Mouse (Mus musculus) large intestine, adult 2 months (tissue): Measurements from ENCODE around the gene Abl2. TPM values are rescaled to one million over a fixed set of nuclear protein-coding genes. Genes with fewer than 3 reads are reported as not detected.

ENCODE experiments used
- DNase-seq: peaks from one replicate; pipeline ENCODE4 v3.0.0-alpha.2; 2012; ENCODE audit warnings: low read depth, low spot score
- WGBS: fragments of 180-500 bp; shearing (Covaris S2); methylation state at CpG from one replicate; pipeline ENCODE4 v1.1.7; 2018; 5-methylcytosine and 5-hydroxymethylcytosine counted together
- polyA plus RNA-seq: library from polyadenylated mRNA; depleted of rRNA; stranded (reverse); fragments of >200 nt; gene quantifications from 2 replicates; pipeline ENCODE4 v1.2.3, GENCODE M21; 2012

The Abl2 gene
- polyA plus RNA-seq, 1 experiment, result 1.9 TPM

- 29% methylated on average over 1 of the region's 1 CpGs for WGBS
- no peak for DNase-seq
Observed at GRCm38 (mm10) chr1:156624231-156624630, 65.6 kb downstream of the Abl2 start.

- WGBS, result 73% methylated on average over 4 of the region's 4 CpGs
- no peak for DNase-seq
Observed at GRCm38 (mm10) chr1:156626729-156627128, 68.1 kb downstream of the Abl2 start.

DNA sequence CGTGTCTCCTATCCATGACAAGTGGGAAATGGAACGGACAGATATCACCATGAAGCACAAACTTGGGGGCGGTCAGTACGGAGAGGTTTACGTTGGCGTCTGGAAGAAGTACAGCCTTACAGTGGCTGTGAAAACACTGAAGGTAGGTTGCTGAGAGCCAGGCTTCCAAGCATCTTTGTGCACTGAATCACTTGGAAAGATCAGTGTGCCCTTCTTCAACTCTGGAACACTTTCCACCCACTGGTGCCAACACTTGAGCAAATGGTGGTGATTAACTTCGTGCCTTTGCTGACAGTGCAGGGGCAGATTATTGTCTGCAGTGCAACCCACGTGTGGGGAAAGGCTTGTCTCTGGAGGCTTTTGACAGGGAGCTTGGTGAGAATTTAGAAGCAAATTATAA lies 71.4 kb downstream of the Abl2 start:
- WGBS, result 92% methylated on average over 8 of the region's 8 CpGs
- no peak for DNase-seq

GRCm38 (mm10) chr1:156630965-156631364 lies 72.4 kb downstream of the Abl2 start:
- no peak for DNase-seq

GRCm38 (mm10) chr1:156633095-156633494 lies 74.5 kb downstream of the Abl2 start:
- WGBS, result 69% methylated on average over 10 of the region's 10 CpGs

DNA sequence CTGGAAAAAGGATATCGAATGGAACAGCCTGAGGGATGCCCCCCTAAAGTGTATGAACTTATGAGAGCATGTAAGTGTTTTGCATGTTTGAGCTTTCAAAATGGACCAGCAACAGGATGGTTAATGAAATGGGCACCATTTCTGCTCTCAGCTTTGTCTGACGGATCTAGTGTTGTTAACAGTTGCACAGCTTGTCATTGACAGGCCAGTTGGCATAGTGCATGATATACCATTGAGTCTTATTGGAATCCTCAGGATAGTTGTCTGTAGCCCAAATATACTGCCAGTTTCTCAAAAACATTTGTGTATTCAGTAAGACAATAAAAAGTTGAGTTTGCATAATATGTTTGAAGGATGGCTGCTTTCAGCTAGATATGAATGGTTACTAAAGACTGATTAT lies 76.6 kb downstream of the Abl2 start:
- no peak for DNase-seq
- WGBS, result 93% methylated on average over 2 of the region's 2 CpGs

More at GRCm38 (mm10) chr1:156633095-156633494, 74.5 kb downstream of the Abl2 start:
- no peak for DNase-seq

DNA sequence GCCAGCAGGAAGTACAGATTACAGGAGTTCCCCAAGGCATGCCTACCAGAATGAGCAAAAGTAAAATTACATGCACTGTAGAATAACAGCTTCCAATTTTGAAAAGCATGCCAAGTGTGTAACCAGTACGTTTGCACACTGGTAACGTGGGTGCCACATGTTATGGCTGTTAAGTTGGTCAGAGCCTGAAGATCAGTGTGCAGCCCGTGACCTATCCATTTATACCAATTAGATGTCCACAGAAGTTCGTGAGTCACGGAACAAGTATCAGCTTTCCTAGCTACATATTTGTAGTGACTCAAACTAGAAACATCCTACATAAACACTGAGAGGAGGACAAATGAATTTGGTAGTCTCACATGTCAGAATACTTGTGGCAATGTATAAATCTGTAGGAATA lies 80.9 kb downstream of the Abl2 start:
- DNase-seq, result no peak
- WGBS, result 81% methylated on average over 5 of the region's 5 CpGs

DNA sequence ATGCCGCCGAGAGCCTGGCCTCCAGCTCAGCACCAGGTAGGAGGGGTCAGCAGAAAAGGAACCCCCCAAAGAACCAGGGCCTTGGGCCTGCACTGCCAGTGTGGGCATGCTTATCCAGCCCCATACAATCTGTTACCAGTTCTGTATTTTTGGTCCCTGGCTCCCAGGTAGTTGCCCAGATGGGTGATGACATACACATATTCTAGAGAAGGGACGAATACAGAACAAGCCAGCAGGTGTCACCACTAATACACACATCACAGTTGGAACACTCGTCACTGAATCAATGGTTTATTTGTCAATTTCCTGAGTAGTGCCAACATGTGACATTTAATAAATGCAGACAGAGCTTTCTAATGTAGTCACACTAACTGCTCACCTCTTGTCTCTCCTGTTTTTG lies 82.0 kb downstream of the Abl2 start:
- DNase-seq, result no peak
- 72% methylated on average over 4 of the region's 4 CpGs for WGBS

- WGBS, result 86% methylated on average over 10 of the region's 10 CpGs
Observed at GRCm38 (mm10) chr1:156641808-156642207, 83.2 kb downstream of the Abl2 start.

GRCm38 (mm10) chr1:156642813-156643212 lies 84.2 kb downstream of the Abl2 start:
- DNase-seq, result no peak
- 87% methylated on average over 12 of the region's 12 CpGs for WGBS

More at GRCm38 (mm10) chr1:156641808-156642207, 83.2 kb downstream of the Abl2 start:
- DNase-seq, result no peak

GRCm38 (mm10) chr1:156644061-156644460 lies 85.5 kb downstream of the Abl2 start:
- 91% methylated on average over 10 of the region's 10 CpGs for WGBS
- DNase-seq, result no peak

DNA sequence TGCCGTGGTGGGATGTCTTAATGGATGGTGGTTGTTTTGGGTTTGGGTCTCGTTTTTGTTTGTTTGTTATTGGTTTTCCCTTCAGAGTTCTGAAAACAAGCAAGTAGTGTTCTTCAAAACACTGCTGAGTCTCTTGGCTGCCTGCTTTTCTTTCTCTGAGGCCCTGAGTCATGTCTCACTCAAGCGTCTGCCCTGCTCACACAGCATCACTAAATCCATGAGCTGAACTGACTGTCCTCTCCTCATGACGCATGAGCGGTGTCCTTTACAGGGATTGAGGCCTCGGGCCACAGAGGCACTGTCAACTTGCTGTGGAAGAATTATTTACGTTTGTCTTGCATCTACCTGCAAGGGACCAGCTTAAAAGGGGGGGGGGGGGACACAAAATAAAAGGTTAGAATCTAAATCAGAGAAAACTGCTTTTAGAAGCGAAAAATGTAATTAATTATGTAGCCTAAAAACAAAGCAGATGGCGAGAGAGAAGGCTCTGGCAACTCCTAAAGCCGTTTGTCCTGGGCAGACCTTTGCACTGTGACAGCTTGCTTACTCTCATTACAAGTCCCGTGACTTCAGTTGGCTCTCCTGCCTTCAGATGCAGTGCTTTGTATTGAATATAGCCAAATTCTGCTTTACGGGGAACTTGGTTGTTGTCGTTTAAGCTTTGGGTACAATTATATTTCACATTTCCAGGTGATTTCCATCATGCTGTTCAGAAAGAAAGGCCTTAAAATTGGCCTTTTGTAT lies 86.4 kb downstream of the Abl2 start:
- 78% methylated on average over 13 of the region's 13 CpGs for WGBS
- no peak for DNase-seq

DNA sequence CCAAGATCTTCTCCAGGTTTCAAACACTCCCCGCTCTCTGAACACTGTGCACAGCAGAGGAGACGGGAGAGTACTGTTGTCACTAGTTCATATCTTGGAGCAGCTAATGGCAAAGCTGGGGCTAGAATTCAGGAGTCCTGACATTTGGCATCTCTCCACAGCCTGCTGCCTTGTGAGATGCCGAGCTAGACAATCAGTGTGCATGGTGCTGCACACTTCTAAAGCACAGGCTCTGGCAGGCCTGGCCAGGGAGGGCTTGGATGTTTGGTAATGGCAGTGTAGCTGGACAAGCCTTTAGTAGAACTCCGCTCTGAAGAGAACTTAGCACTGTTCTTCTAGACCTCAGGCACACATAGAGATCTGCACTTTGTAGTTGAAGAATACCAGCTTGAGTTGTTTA lies 87.4 kb downstream of the Abl2 start:
- 90% methylated on average over 4 of the region's 4 CpGs for WGBS
- DNase-seq, result no peak

- 60% methylated on average over 2 of the region's 2 CpGs for WGBS
- no peak for DNase-seq
Observed at GRCm38 (mm10) chr1:156648705-156649104, 90.1 kb downstream of the Abl2 start.

GRCm38 (mm10) chr1:156650631-156651030 lies 92.0 kb downstream of the Abl2 start:
- DNase-seq, result no peak
- WGBS, result 88% methylated on average over 9 of the region's 9 CpGs

DNA sequence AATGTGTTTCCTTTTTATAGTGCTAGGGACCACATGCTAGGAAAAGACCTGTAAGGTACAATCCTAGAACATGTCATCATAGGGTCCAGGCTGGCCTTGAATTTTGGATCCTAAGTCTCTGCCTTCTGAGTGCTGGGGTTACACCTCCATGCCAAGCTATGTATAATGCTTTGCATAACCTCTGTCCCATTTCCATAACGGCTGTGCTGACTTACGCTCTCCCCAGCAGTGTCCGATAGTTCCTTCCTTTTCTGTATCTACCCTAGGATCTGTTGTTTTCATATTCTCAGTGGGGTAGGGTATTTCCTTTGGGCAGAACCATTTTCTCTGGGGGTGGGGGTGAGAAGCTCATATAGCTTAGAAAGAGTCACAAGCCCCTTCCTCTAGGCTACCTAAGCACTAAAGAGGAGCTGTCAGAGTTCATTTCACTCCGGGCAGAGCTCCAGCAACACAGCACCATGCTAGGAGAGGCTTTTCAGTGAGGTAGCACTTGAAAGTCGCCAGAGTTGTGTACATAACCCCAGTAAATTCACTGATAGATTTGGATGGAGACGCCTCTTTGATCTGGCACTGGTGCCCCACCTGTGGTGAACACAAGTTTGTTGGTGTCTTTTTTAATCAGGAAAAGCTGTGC lies 93.7 kb downstream of the Abl2 start:
- no peak for DNase-seq
- 23% methylated on average over 6 of the region's 6 CpGs for WGBS

- WGBS, result 59% methylated on average over 13 of the region's 13 CpGs
Observed at GRCm38 (mm10) chr1:156654735-156655530, 96.3 kb downstream of the Abl2 start.

DNA sequence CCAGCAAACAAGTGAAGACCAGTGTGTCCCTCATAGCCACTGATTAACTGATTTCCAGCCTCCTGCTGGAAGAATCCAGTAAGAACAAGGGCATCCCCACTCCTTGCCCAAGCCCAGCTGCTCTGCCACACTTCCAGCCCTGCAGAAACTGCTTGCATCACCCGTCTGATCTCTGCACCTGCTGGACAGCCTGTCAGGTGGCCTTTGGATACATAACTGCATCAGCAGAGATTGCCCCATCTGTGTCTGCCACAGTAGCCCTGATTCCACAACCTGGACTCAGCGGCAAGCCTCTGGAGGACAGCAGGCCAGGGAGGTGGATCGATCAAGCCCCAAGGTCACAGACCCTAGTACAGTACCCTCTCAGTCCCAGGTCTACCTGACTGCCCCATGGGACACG lies 98.9 kb downstream of the Abl2 start:
- DNase-seq, result no peak
- 66% methylated on average over 4 of the region's 4 CpGs for WGBS

More at GRCm38 (mm10) chr1:156654735-156655530, 96.3 kb downstream of the Abl2 start:
- no peak for DNase-seq

- whole genome bisulfite sequencing, result 81% methylated on average over 5 of the region's 5 CpGs
- no peak for DNase-seq
Observed at GRCm38 (mm10) chr1:156658676-156659075, 100.1 kb downstream of the Abl2 start.

DNA sequence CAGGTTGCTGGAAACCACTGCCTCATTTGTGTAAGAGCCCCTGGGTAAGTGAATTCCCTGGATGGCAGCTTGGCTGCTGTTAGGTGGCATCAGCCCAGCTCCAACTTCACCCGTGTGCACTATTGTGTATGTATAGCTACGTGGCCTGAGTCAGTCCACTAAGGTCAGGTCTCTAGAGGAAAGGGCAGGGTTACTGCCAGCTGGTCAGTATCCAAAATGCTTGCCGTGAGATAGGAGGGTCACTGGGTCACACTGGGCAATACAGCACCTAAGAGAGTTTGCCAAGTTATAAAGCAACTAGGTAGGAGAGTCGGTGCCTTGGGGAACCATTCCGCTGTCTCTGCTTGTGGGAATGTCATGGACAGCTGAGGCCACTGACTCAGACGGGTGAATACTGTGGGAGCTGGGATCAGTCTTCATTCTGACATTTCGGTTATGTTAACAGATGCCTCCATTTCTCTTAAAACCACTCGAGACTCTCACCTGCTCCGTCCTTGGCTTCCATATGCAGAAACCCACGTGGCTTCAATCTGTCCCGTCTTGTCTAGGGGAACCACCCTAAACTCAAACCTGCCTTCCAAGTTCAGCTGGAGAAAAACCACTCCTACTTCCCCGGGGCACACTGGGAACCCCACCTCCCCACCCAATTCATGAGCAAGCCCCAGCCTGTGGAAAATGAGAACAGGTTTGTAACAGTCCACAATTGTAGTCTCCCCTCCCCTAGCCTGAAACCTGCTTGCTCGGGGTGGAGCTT lies 101.5 kb downstream of the Abl2 start:
- DNase-seq, result no peak
- 33% methylated on average over 13 of the region's 13 CpGs for WGBS
